Mouse (Mus musculus) midbrain, embryonic 10.5 days (tissue): ENCODE data around the gene Tmem198. TPM values are rescaled to one million over a fixed set of nuclear protein-coding genes. Genes with fewer than 3 reads are reported as not detected.

Experiments used
- DNase-seq: peaks from one replicate; pipeline ENCODE4 v3.0.0-alpha.2; 2017; ENCODE audit warnings: low spot score
- H3K27ac ChIP-seq: fragments of 300-500 bp; sonication (generic); replicated peaks from 2 replicates; pipeline ENCODE4 v1.5.1; 2016; ENCODE audit warnings: mild to moderate bottlenecking
- H3K27me3 ChIP-seq: fragments of 300-500 bp; sonication (generic); 2 replicates; pipeline ENCODE4 v1.6.1; 2016; ENCODE audit warnings: low read depth, mild to moderate bottlenecking; ENCODE audit not compliant: poor library complexity, severe bottlenecking
- H3K36me3 ChIP-seq: fragments of 300-500 bp; sonication (generic); 2 replicates; pipeline ENCODE4 v1.6.1; 2016; ENCODE audit warnings: mild to moderate bottlenecking, moderate library complexity
- H3K4me1 ChIP-seq: fragments of 300-500 bp; sonication (generic); 2 replicates; pipeline ENCODE4 v1.6.1; 2016
- H3K4me3 ChIP-seq: fragments of 300-500 bp; sonication (generic); 2 replicates; pipeline ENCODE4 v1.5.1; 2016; ENCODE audit warnings: mild to moderate bottlenecking, moderate library complexity
- H3K9me3 ChIP-seq: fragments of 300-500 bp; sonication (generic); replicated peaks from 2 replicates; pipeline ENCODE4 v1.6.1; 2016; ENCODE audit warnings: mild to moderate bottlenecking
- WGBS: fragments of 180-500 bp; shearing (Covaris S2); methylation state at CpG from one replicate; pipeline ENCODE4 v1.1.7; 2016; 5-methylcytosine and 5-hydroxymethylcytosine counted together
- polyA plus RNA-seq: library from polyadenylated mRNA; unstranded; fragments of >200 nt; fragmentation: Nextera tagmentation; extraction: Ambion mirVana; gene quantifications from 2 replicates; pipeline ENCODE4 v1.2.1, GENCODE M21; 2016

Gene Tmem198
- polyA plus RNA-seq, 1 experiment from 2014 or later: 9.9 TPM

- H3K27me3 ChIP-seq: no peaks in the 10 kb centered on the region
- no peak overlapping the region for H3K27ac ChIP-seq
- H3K9me3 ChIP-seq: no peaks in the 10 kb centered on the region
- WGBS: 45% methylated on average over 4 of the region's 4 CpGs
- no peak for DNase-seq
- H3K4me1 ChIP-seq: peaks cover 19% of the 10 kb centered on the region
- H3K4me3 ChIP-seq: no peak overlapping the region
- H3K36me3 ChIP-seq: no peaks in the 10 kb centered on the region
These were observed 38.7 kb downstream of the Tmem198 start for GRCm38 (mm10) chr1:75517984-75518383.

- no peaks in the 10 kb centered on the region for H3K36me3 ChIP-seq
- 92% methylated on average over 4 of the region's 4 CpGs for WGBS
- H3K4me3 ChIP-seq: no peak overlapping the region
- H3K27me3 ChIP-seq: no peaks in the 10 kb centered on the region
- H3K27ac ChIP-seq: no peak overlapping the region
- no peaks in the 10 kb centered on the region for H3K9me3 ChIP-seq
- peaks cover 19% of the 10 kb centered on the region for H3K4me1 ChIP-seq
- DNase-seq: no peak
These were observed 39.1 kb downstream of the Tmem198 start for GRCm38 (mm10) chr1:75518427-75518826.

GRCm38 (mm10) chr1:75519576-75519975 lies 40.2 kb downstream of the Tmem198 start:
- WGBS: 91% methylated on average over 5 of the region's 5 CpGs
- Histone ChIP-seq H3K27ac (no peak overlapping the region), H3K4me1 (peaks cover 19% of the 10 kb centered on the region), H3K27me3 (no peaks in the 10 kb centered on the region), H3K9me3 (no peaks in the 10 kb centered on the region), H3K36me3 (no peaks in the 10 kb centered on the region), H3K4me3 (no peak overlapping the region)
- no peak for DNase-seq

GRCm38 (mm10) chr1:75521321-75522031 lies 42.1 kb downstream of the Tmem198 start, which contains the start of gene Stk11ip:
Gene Stk11ip, plus strand, starts transcription at chr1:75521529.
- peak; percentile 98 for DNase-seq
- no peaks in the 10 kb centered on the region for H3K27me3 ChIP-seq
- WGBS: under 1% methylated on average over 46 of the region's 46 CpGs
- H3K27ac ChIP-seq: peak within 1 kb of the TSS; percentile 87
- H3K4me1 ChIP-seq: peaks cover 19% of the 10 kb centered on the region
- peak within 1 kb of the TSS; percentile 76 for H3K4me3 ChIP-seq
- H3K9me3 ChIP-seq: no peaks in the 10 kb centered on the region
- peaks cover 13% of the 10 kb centered on the region for H3K36me3 ChIP-seq

- Histone ChIP-seq H3K9me3 (no peaks in the 10 kb centered on the region), H3K27ac (no peak overlapping the region), H3K4me1 (peaks cover 14% of the 10 kb centered on the region), H3K36me3 (peaks cover 46% of the 10 kb centered on the region), H3K27me3 (no peaks in the 10 kb centered on the region), H3K4me3 (no peak overlapping the region)
- 88% methylated on average over 7 of the region's 7 CpGs for WGBS
- no peak for DNase-seq
These were observed 45.3 kb downstream of the Tmem198 start for GRCm38 (mm10) chr1:75524679-75525078.

GRCm38 (mm10) chr1:75530546-75530945 lies 51.2 kb downstream of the Tmem198 start:
- no peak overlapping the region for H3K4me3 ChIP-seq
- H3K4me1 ChIP-seq: no peaks in the 10 kb centered on the region
- no peaks in the 10 kb centered on the region for H3K9me3 ChIP-seq
- no peaks in the 10 kb centered on the region for H3K27me3 ChIP-seq
- WGBS: 91% methylated on average over 4 of the region's 4 CpGs
- H3K27ac ChIP-seq: no peak overlapping the region
- no peak for DNase-seq
- peaks cover 88% of the 10 kb centered on the region for H3K36me3 ChIP-seq

GRCm38 (mm10) chr1:75532280-75533172 lies 53.2 kb downstream of the Tmem198 start:
- H3K4me1 ChIP-seq: no peaks in the 10 kb centered on the region
- no peak overlapping the region for H3K27ac ChIP-seq
- no peaks in the 10 kb centered on the region for H3K27me3 ChIP-seq
- peaks cover 83% of the 10 kb centered on the region for H3K36me3 ChIP-seq
- WGBS: 93% methylated on average over 19 of the region's 19 CpGs
- DNase-seq: no peak
- no peaks in the 10 kb centered on the region for H3K9me3 ChIP-seq
- H3K4me3 ChIP-seq: no peak overlapping the region

- WGBS: 92% methylated on average over 19 of the region's 19 CpGs
- Histone ChIP-seq H3K4me1 (no peaks in the 10 kb centered on the region), H3K4me3 (no peak overlapping the region), H3K27ac (no peak overlapping the region), H3K27me3 (no peaks in the 10 kb centered on the region), H3K9me3 (no peaks in the 10 kb centered on the region), H3K36me3 (peaks cover 73% of the 10 kb centered on the region)
- no peak for DNase-seq
These were observed 54.3 kb downstream of the Tmem198 start for GRCm38 (mm10) chr1:75533325-75534252.

Other genes with a start within 250 kb of the Tmem198 start
- not detected in 2 replicates for gene A630095N17Rik, start 247.4 kb upstream of the Tmem198 start, polyA plus RNA-seq
- 27.5 and 27.9 TPM in 2 replicates for gene Dnajb2, start 243.1 kb upstream of the Tmem198 start, polyA plus RNA-seq
- gene Ptprn, start 215.0 kb upstream of the Tmem198 start, polyA plus RNA-seq: 3.6 and 6.1 TPM in 2 replicates
- gene Resp18, start 201.1 kb upstream of the Tmem198 start, polyA plus RNA-seq: 7.2 and 16.2 TPM in 2 replicates
- 157 and 176 TPM in 2 replicates for gene Dnpep, start 161.5 kb upstream of the Tmem198 start, polyA plus RNA-seq
- gene Des, start 119.2 kb upstream of the Tmem198 start, polyA plus RNA-seq: 1.1 and 2.8 TPM in 2 replicates
- 23.6 and 26.9 TPM in 2 replicates for gene Speg, start 104.2 kb upstream of the Tmem198 start, polyA plus RNA-seq
- 70.2 and 73.1 TPM in 2 replicates for gene Gmppa, start 43.6 kb upstream of the Tmem198 start, polyA plus RNA-seq
- gene Asic4, start 29.1 kb upstream of the Tmem198 start, polyA plus RNA-seq: 6.1 and 17.7 TPM in 2 replicates
- 24.4 and 25.2 TPM in 2 replicates for gene Chpf, start 225 bp upstream of the Tmem198 start, polyA plus RNA-seq
- gene Obsl1, start 26.9 kb downstream of the Tmem198 start, polyA plus RNA-seq: 35.2 and 35.7 TPM in 2 replicates
- 1.7 and 2.7 TPM in 2 replicates for gene Inha, start 27.5 kb downstream of the Tmem198 start, polyA plus RNA-seq
- gene Stk11ip, start 42.0 kb downstream of the Tmem198 start, polyA plus RNA-seq: 31.7 and 33.0 TPM in 2 replicates
- gene Slc4a3, start 66.7 kb downstream of the Tmem198 start, polyA plus RNA-seq: 13.2 and 16.7 TPM in 2 replicates